Mouse (Mus musculus) ES-E14 (cell line): ENCODE measurements at regions not wholly inside any gene's neighbourhood (a gene's known extent, or its start where the extent isn't known, plus 50 kb on each side); places are given as distances from the start of the nearest gene placed in this dataset.

Experiments
- MAFK ChIP-seq: IDR thresholded peaks from 2 replicates; pipeline ENCODE4 v1.6.1; 2014; ENCODE audit warnings: mild to moderate bottlenecking, low read depth, low read length, inconsistent platforms; ENCODE audit not compliant: insufficient read depth
- ZC3H11A ChIP-seq: IDR thresholded peaks from 2 replicates; pipeline ENCODE4 v1.6.1; 2012; ENCODE audit warnings: low read depth, mild to moderate bottlenecking, inconsistent platforms, low read length, borderline replicate concordance
- ZNF384 ChIP-seq: IDR thresholded peaks from 2 replicates; pipeline ENCODE4 v1.6.1; 2012; ENCODE audit warnings: low read depth, low read length, inconsistent platforms

DNA sequence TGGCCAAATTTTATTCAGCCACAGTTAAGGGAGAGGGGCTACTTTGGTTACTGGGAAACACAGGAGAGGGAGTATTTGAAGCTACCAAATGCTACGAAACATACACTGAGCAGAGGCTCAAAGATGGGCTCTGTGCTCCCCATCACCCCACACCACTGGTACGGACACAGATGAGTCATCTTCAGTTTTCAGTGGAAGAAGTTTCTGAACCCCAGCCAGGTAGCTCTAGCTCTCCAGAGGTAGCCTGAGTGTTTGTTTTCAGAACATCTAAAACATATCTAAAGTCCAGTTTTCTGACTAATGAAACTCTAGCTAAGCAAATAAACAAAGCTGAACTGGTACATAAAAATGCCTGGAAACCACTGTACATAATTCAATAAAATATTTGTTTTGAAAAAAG lies 90.3 kb upstream of the Tac1 start:
- no peak for TF ChIP-seq ZNF384
- no peak for TF ChIP-seq MAFK
- no peak for TF ChIP-seq ZC3H11A
